Mouse (Mus musculus): ENCODE results near the gene Nyap1.
A peak's percentile ranks its signal among the peaks of the same experiment; 100 is the strongest.

The Nyap1 gene

GRCm38 (mm10) chr5:137744197-137744596 is 2.8 kb upstream of the Nyap1 start:
- DNase-seq: no peak

GRCm38 (mm10) chr5:137742836-137743235 is 1.4 kb upstream of the Nyap1 start:
- no peak for DNase-seq

GRCm38 (mm10) chr5:137742048-137742447 is 641 bp upstream of the Nyap1 start:
- DNase-seq: no peak

GRCm38 (mm10) chr5:137740506-137740905 is 901 bp downstream of the Nyap1 start:
- DNase-seq: no peak

GRCm38 (mm10) chr5:137739471-137739870 is 1.9 kb downstream of the Nyap1 start:
- DNase-seq: no peak

- DNase-seq: no peak
Observed at GRCm38 (mm10) chr5:137738516-137738915, 2.9 kb downstream of the Nyap1 start.

GRCm38 (mm10) chr5:137737400-137737940 is 3.9 kb downstream of the Nyap1 start:
- DNase-seq: no peak

GRCm38 (mm10) chr5:137734289-137735061 is 6.9 kb downstream of the Nyap1 start:
- no peak for DNase-seq

- no peak for DNase-seq
Observed at GRCm38 (mm10) chr5:137733638-137734288, 7.6 kb downstream of the Nyap1 start.

- no peak for DNase-seq
Observed at GRCm38 (mm10) chr5:137726767-137727166, 14.6 kb downstream of the Nyap1 start.

GRCm38 (mm10) chr5:137723840-137724239 is 17.6 kb downstream of the Nyap1 start:
- DNase-seq: no peak

GRCm38 (mm10) chr5:137720558-137721164 is 20.7 kb downstream of the Nyap1 start:
- DNase-seq: peak; percentile 63

- no peak for DNase-seq
Observed at GRCm38 (mm10) chr5:137719088-137719487, 22.3 kb downstream of the Nyap1 start.

GRCm38 (mm10) chr5:137718020-137718790 is 23.2 kb downstream of the Nyap1 start:
- DNase-seq: no peak

GRCm38 (mm10) chr5:137715685-137716084 is 25.7 kb downstream of the Nyap1 start:
- no peak for DNase-seq

- no peak for DNase-seq
Observed at GRCm38 (mm10) chr5:137713454-137713853, 28.0 kb downstream of the Nyap1 start.

- peak; percentile 83 for DNase-seq
Observed at GRCm38 (mm10) chr5:137706913-137707633, 34.3 kb downstream of the Nyap1 start.

GRCm38 (mm10) chr5:137705242-137705641 is 36.2 kb downstream of the Nyap1 start:
- DNase-seq: no peak

GRCm38 (mm10) chr5:137699850-137700249 is 41.6 kb downstream of the Nyap1 start:
- DNase-seq: no peak

GRCm38 (mm10) chr5:137699080-137699479 is 42.3 kb downstream of the Nyap1 start:
- DNase-seq: no peak

- DNase-seq: no peak
Observed at GRCm38 (mm10) chr5:137695930-137696329, 45.5 kb downstream of the Nyap1 start.

GRCm38 (mm10) chr5:137694796-137695195 is 46.6 kb downstream of the Nyap1 start:
- DNase-seq: no peak
